Mouse (Mus musculus): ENCODE results near the gene 1700013H16Rik. TPM values are rescaled to one million over a fixed set of nuclear protein-coding genes. Genes with fewer than 3 reads are reported as not detected.
"Not testable (repeated sequence)": the region's sequence is repeated elsewhere in the genome, so short reads cannot be mapped to it uniquely, and the experiment has no call there.

Gene 1700013H16Rik
- polyA plus RNA-seq (2016; fragmentation: Nextera tagmentation; extraction: Ambion mirVana) = not detected in 2 replicates

DNA sequence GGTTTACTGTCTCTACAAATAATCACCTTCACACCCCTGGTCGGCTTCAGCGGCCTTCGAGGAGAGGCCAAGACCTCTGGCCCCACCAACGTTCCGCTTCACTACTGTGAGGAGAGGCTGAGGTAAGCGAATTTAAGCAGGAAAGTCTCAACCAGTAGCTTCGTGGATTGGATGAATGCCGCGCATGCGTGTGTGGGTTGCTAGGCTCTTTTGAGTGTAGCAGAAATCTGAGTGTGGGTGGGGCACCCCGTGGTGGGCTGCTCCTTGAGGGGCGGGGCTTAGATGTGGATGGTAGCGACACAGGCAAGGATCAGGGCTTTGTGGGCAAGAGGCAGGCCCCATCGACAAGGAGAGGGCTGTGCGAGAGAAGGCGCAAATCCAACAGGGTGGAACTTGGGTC, at the start of gene 1700013H16Rik:
1700013H16Rik (minus strand) TSS at position 96 of the 400 bp plus-strand sequence.
- no peaks in the 10 kb centered on the region for H3K27me3 ChIP-seq (replicated peaks)
- H3K4me2 ChIP-seq = no peak within 1 kb of the TSS
- H3K4me1 ChIP-seq (replicated peaks) = no peaks in the 10 kb centered on the region
- peaks cover 22% of the 10 kb centered on the region for H3K9me3 ChIP-seq (replicated peaks)
- no peak for ATAC-seq (ENCODE audit: insufficient number of reproducible peaks, low FRiP score)
- H3K9ac ChIP-seq = no peak within 1 kb of the TSS
- 88% methylated on average over 16 of the region's 16 CpGs for WGBS
- no peaks in the 10 kb centered on the region for H3K36me3 ChIP-seq
- H3K4me3 ChIP-seq = no peak within 1 kb of the TSS
- H3K27ac ChIP-seq (ENCODE audit: poor library complexity, severe bottlenecking) = no peak within 1 kb of the TSS

DNA sequence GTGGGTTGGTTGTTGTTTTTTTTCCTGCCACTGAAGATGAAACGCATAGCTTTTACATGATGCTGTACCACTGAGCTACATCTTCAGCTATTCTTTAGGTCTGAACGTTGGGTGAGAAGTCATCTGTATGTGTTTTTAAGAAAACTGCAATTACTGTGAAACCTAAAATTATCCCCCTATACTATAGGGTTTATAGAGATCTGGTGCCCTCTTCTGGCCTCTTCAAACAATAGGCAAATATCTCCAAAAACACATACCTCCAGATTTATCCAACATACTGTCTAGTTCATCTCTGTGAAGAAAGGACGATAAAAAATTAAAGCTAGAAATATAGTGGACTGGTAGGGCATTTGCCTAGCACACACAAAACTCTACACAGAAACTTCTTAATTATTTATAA, 41.4 kb upstream of the 1700013H16Rik start:
- H3K4me2 ChIP-seq = no peak overlapping the region
- H3K4me3 ChIP-seq = no peak overlapping the region
- H3K9me3 ChIP-seq (replicated peaks) = no peaks in the 10 kb centered on the region
- no peak overlapping the region for H3K9ac ChIP-seq
- WGBS = 36% methylated on average over 3 of the region's 3 CpGs
- ATAC-seq (ENCODE audit: insufficient number of reproducible peaks, low FRiP score) = no peak
- no peak overlapping the region for H3K27ac ChIP-seq (ENCODE audit: poor library complexity, severe bottlenecking)
- no peaks in the 10 kb centered on the region for H3K27me3 ChIP-seq (replicated peaks)
- no peaks in the 10 kb centered on the region for H3K4me1 ChIP-seq (replicated peaks)
- no peaks in the 10 kb centered on the region for H3K36me3 ChIP-seq

DNA sequence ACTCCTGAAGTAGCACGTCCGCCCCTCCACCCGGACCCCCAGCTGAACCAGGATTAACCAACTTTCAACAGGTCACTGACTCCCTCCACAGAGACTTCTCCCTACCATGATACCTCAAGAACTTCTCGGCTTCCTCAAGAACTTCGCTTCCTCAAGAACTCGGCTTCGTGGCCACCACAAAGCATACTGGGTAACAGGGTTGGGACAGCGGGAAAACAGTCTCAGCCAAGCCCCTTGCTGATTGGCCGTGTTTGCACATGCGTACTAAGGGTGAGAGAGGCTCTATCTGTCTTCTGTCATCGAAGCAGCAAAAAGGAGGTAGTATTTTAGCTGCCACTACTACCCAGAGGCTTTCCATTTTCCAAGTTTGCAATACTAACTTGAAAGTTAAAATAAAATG, 39.9 kb upstream of the 1700013H16Rik start, which contains the start of gene Xlr:
Xlr (minus strand) TSS at position 188 of the 400 bp plus-strand sequence.
- not testable (repeated sequence) for H3K4me3 ChIP-seq; ATAC-seq (ENCODE audit: insufficient number of reproducible peaks, low FRiP score); H3K9me3 ChIP-seq (replicated peaks); H3K27me3 ChIP-seq (replicated peaks); H3K9ac ChIP-seq; H3K4me2 ChIP-seq; H3K36me3 ChIP-seq; H3K4me1 ChIP-seq (replicated peaks); H3K27ac ChIP-seq (ENCODE audit: poor library complexity, severe bottlenecking)
- WGBS = 72% methylated on average over 11 of the region's 11 CpGs

- no peaks in the 10 kb centered on the region for H3K4me1 ChIP-seq (replicated peaks)
- no peaks in the 10 kb centered on the region for H3K27me3 ChIP-seq (replicated peaks)
- H3K4me2 ChIP-seq = no peak within 1 kb of the TSS
- no peak within 1 kb of the TSS for H3K27ac ChIP-seq (ENCODE audit: poor library complexity, severe bottlenecking)
- no peaks in the 10 kb centered on the region for H3K36me3 ChIP-seq
- H3K4me3 ChIP-seq = no peak within 1 kb of the TSS
- no peak within 1 kb of the TSS for H3K9ac ChIP-seq
- WGBS = 76% methylated on average over 12 of the region's 12 CpGs
- ATAC-seq (ENCODE audit: insufficient number of reproducible peaks, low FRiP score) = no peak
- peaks cover 17% of the 10 kb centered on the region; the same call in 1 of the 2 replicates for H3K9me3 ChIP-seq (replicated peaks)
Measured at GRCm38 (mm10) chrX:53776276-53776675, 18.6 kb upstream of the 1700013H16Rik start, which contains the start of gene Zfp36l3. Gene Zfp36l3 (minus strand): TSS chrX:53776394.

- H3K27me3 ChIP-seq (replicated peaks) = no peaks in the 10 kb centered on the region
- no peaks in the 10 kb centered on the region for H3K4me1 ChIP-seq (replicated peaks)
- H3K9ac ChIP-seq = no peak overlapping the region
- ATAC-seq (ENCODE audit: insufficient number of reproducible peaks, low FRiP score) = no peak
- peaks cover 19% of the 10 kb centered on the region for H3K9me3 ChIP-seq (replicated peaks)
- H3K36me3 ChIP-seq = no peaks in the 10 kb centered on the region
- WGBS = 72% methylated on average over 1 of the region's 1 CpGs
- no peak overlapping the region for H3K4me3 ChIP-seq
- no peak overlapping the region for H3K27ac ChIP-seq (ENCODE audit: poor library complexity, severe bottlenecking)
- no peak overlapping the region for H3K4me2 ChIP-seq
Measured at GRCm38 (mm10) chrX:53752851-53753250, 4.8 kb downstream of the 1700013H16Rik start.

- no peak for ATAC-seq (ENCODE audit: insufficient number of reproducible peaks, low FRiP score)
- H3K4me2 ChIP-seq = no peak overlapping the region
- H3K36me3 ChIP-seq = no peaks in the 10 kb centered on the region
- H3K27ac ChIP-seq (ENCODE audit: poor library complexity, severe bottlenecking) = no peak overlapping the region
- no peaks in the 10 kb centered on the region for H3K4me1 ChIP-seq (replicated peaks)
- no peaks in the 10 kb centered on the region for H3K27me3 ChIP-seq (replicated peaks)
- no peaks in the 10 kb centered on the region for H3K9me3 ChIP-seq (replicated peaks)
- no peak overlapping the region for H3K9ac ChIP-seq
- WGBS = 85% methylated on average over 2 of the region's 2 CpGs
- no peak overlapping the region for H3K4me3 ChIP-seq
Measured at GRCm38 (mm10) chrX:53728967-53729366, 28.7 kb downstream of the 1700013H16Rik start.

DNA sequence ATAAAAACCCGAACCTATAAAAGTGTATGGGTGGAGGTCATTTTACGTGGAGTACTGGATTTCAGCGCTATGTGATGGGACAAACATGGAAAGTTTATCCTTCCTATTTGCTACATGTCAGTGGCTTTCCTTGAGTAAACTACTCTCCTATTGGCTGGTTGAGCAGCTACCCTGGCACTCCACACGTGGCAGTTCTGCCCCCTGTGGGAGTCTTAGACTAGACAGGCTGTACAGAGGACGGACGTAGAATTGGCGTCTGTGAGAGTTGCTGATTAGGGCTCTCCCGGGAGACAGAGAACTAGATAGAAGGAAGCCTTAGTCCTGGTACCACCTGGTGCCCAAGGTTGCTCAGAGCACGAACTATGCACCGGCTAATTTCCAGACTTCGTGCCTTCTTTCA, 33.0 kb downstream of the 1700013H16Rik start, which contains the start of gene 4930502E18Rik:
4930502E18Rik (plus strand) TSS at position 231 of the 400 bp plus-strand sequence.
- no peak for ATAC-seq (ENCODE audit: insufficient number of reproducible peaks, low FRiP score)
- no peaks in the 10 kb centered on the region for H3K9me3 ChIP-seq (replicated peaks)
- H3K36me3 ChIP-seq = no peaks in the 10 kb centered on the region
- no peak within 1 kb of the TSS for H3K4me3 ChIP-seq
- WGBS = 66% methylated on average over 11 of the region's 11 CpGs
- H3K27ac ChIP-seq (ENCODE audit: poor library complexity, severe bottlenecking) = no peak within 1 kb of the TSS
- H3K9ac ChIP-seq = no peak within 1 kb of the TSS
- no peaks in the 10 kb centered on the region for H3K4me1 ChIP-seq (replicated peaks)
- no peaks in the 10 kb centered on the region for H3K27me3 ChIP-seq (replicated peaks)
- H3K4me2 ChIP-seq = no peak within 1 kb of the TSS

DNA sequence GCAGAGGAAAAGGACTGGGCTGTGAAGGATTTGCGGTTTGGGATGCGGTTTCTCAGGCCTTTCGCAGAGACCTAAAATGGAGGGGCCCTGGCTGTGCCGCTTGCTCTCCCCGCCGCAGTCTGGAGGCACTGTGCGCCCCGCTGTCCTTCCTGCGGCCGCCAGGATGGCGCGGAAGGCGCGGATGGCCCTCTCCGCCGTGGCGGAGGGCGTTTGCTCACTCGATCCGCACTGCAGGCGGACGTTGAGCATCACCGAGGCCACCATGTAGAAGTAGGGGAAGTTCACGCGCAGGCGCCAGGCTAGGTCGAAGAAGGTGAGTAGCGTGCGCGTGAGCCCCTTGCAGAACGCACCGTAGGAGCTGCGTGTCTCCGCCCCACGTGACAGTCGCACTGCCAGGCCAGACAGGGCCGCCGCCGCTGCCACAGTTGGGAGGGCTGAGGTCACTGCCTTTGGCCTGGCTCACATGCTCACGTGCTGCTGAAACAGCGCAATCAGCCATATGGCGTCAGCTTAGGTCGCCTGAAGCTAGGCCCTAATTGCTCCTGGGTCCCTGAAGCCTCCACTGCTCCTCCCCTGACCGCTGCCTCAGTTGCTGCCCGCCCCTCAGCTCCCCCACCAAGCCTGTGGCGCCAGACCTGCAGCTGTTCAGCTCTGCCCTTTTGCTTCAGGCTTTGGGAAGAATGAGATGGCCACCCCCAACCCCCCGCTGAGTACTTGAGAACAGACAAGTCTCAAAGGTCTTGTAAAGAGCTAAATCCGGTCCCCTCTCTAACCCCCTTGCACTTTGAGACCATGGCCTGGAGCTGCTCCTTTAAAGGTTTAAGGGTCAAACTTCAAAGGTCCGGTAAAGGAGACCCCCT, 41.1 kb downstream of the 1700013H16Rik start:
- ATAC-seq (ENCODE audit: insufficient number of reproducible peaks, low FRiP score) = no peak; the same call in 1 of the 2 replicates
- 18% methylated on average over 49 of the region's 49 CpGs for WGBS
- peak overlapping the region; percentile 58 for H3K9ac ChIP-seq
- H3K9me3 ChIP-seq (replicated peaks) = no peaks in the 10 kb centered on the region
- peak overlapping the region; percentile 36 for H3K4me3 ChIP-seq
- H3K27me3 ChIP-seq (replicated peaks) = no peaks in the 10 kb centered on the region
- no peak overlapping the region for H3K27ac ChIP-seq (ENCODE audit: poor library complexity, severe bottlenecking)
- no peaks in the 10 kb centered on the region for H3K36me3 ChIP-seq
- H3K4me1 ChIP-seq (replicated peaks) = no peaks in the 10 kb centered on the region
- H3K4me2 ChIP-seq = peak overlapping the region; percentile 69

GRCm38 (mm10) chrX:53715942-53716322, 41.7 kb downstream of the 1700013H16Rik start:
- Histone ChIP-seq H3K36me3 (no peaks in the 10 kb centered on the region), H3K4me3 (peak overlapping the region; percentile 36), H3K4me1 (replicated peaks) (no peaks in the 10 kb centered on the region), H3K27ac (ENCODE audit: poor library complexity, severe bottlenecking) (no peak overlapping the region), H3K9me3 (replicated peaks) (no peaks in the 10 kb centered on the region), H3K27me3 (replicated peaks) (no peaks in the 10 kb centered on the region), H3K4me2 (peak overlapping the region; percentile 69), H3K9ac (no peak overlapping the region; the same call in 1 of the 2 replicates)
- no peak for ATAC-seq (ENCODE audit: insufficient number of reproducible peaks, low FRiP score)
- WGBS = 49% methylated on average over 2 of the region's 2 CpGs

- Histone ChIP-seq H3K4me1 (replicated peaks) (no peaks in the 10 kb centered on the region), H3K9ac (no peak overlapping the region), H3K27me3 (replicated peaks) (no peaks in the 10 kb centered on the region), H3K9me3 (replicated peaks) (no peaks in the 10 kb centered on the region), H3K36me3 (no peaks in the 10 kb centered on the region), H3K27ac (ENCODE audit: poor library complexity, severe bottlenecking) (no peak overlapping the region), H3K4me2 (no peak overlapping the region), H3K4me3 (no peak overlapping the region)
- 63% methylated on average over 3 of the region's 3 CpGs for WGBS
- no peak for ATAC-seq (ENCODE audit: insufficient number of reproducible peaks, low FRiP score)
Measured at GRCm38 (mm10) chrX:53702673-53703072, 55.0 kb downstream of the 1700013H16Rik start.

GRCm38 (mm10) chrX:53699225-53699624, 58.4 kb downstream of the 1700013H16Rik start:
- H3K27ac ChIP-seq (ENCODE audit: poor library complexity, severe bottlenecking) = no peak overlapping the region
- no peak overlapping the region for H3K4me3 ChIP-seq
- WGBS = 83% methylated on average over 2 of the region's 2 CpGs
- H3K9me3 ChIP-seq (replicated peaks) = no peaks in the 10 kb centered on the region
- H3K9ac ChIP-seq = no peak overlapping the region
- no peak for ATAC-seq (ENCODE audit: insufficient number of reproducible peaks, low FRiP score)
- no peaks in the 10 kb centered on the region for H3K36me3 ChIP-seq
- no peaks in the 10 kb centered on the region for H3K27me3 ChIP-seq (replicated peaks)
- H3K4me1 ChIP-seq (replicated peaks) = no peaks in the 10 kb centered on the region
- H3K4me2 ChIP-seq = no peak overlapping the region
